Mouse (Mus musculus) embryonic stem cell, embryonic (primary cell): Measurements from ENCODE around the gene Tmem131.

ENCODE experiments used
- CTCF ChIA-PET, 4 experiments: fragments of 300-600 bp in 2 of 4; fragments of 350-600 bp in 2 of 4; sonication (Branson Sonifier 250); formaldehyde crosslinking; loops; one replicate each; lab custom pipeline; 2022; ENCODE audit warnings: inconsistent platforms in 2 of 4; lab: Charles Lee
- POLR2A ChIA-PET, 4 experiments: fragments of 300-600 bp in 2 of 4; fragments of 350-600 bp in 2 of 4; sonication (Branson Sonifier 250); formaldehyde crosslinking; loops; one replicate each; lab custom pipeline; 2022; ENCODE audit warnings: antibody characterized with exemption in 4 of 4, inconsistent platforms in 1 of 4; lab: Charles Lee

Gene Tmem131

DNA sequence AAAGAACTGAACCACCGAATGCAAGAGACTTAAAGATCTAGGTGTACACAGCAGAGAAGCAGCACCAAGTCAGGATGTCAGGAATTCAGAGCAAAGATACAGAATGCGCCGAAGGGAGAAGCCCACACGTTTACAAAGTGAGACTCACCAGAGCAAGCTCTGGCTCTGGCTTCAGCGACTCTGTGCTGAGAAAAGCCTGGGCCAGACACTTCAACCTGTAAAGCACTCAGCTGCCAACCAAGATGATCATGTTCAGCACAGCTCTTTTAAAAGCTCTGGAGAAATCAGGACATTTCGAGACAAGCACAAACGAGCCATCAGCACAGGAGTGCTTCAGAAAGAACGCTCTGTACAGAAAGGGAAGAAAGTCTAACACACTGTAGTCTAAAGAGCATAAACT is 96.2 kb downstream of the Tmem131 start:
- ChIA-PET CTCF (interaction anchor here in 2 of 4 experiments (0.5 to 1.1 kb wide), 4 partner anchors 13 to 414 kb away, joined by 3 to 4 read pairs (median 3); no protein-coding TSS in a partner anchor), POLR2A (interaction anchor here in 2 of 4 experiments (0.7 to 2.7 kb wide), 9 partner anchors 8 to 553 kb away, joined by 3 to 8 read pairs (median 3); no protein-coding TSS in a partner anchor)

DNA sequence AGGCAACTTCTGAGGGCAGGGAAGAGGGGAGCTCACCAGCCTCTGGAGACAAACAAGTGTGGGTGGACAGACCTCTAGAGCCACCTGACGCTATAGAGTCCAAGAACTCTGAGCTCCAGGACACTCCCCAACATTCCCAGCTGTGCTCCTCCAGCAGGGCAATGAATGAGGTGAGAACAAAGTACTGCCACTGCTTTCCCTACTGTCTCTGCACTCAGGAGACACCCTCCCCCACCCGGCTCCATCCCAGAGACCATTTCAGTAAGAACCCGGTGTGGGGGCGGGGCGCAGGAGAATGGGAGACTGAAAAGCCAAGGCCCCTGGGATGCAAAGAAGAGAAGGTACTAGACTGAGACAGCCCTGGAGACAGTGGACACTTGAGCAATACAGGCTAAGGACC is 98.4 kb downstream of the Tmem131 start:
- ChIA-PET POLR2A (interaction anchor here in 3 of 4 experiments (1.0 to 4.0 kb wide), 16 partner anchors 10 to 68 kb away, joined by 3 to 11 read pairs (median 4); no protein-coding TSS in a partner anchor), CTCF (interaction anchor here in 3 of 4 experiments (0.5 to 2.0 kb wide), 4 partner anchors 10 to 189 kb away, joined by 3 to 6 read pairs (median 4); no protein-coding TSS in a partner anchor)

DNA sequence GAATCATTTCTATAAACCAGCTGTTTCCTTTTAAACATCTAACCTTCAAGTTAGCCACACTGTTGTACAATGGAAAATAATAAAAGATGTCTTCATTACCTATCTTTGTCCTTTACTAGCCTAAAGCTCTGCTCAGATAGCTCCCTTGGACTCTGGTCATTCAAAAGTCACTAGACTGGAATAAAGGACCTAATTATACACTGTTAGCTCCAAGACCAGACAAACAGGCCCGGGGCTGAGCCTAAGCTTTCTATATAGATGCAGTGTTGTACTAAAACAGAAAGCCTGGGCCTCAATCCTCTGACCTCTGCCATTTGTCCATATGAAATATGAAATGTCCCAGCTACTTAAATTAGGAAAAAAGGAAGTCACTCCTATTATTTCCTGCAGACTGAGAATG is 101.7 kb downstream of the Tmem131 start:
- ChIA-PET POLR2A (interaction anchor here in 3 of 4 experiments (0.6 to 4.0 kb wide), 11 partner anchors 9 to 237 kb away, joined by 3 to 11 read pairs (median 4); no protein-coding TSS in a partner anchor), CTCF (interaction anchor here in 3 of 4 experiments (0.6 to 1.5 kb wide), 6 partner anchors 8 to 33 kb away, joined by 3 to 7 read pairs (median 4); no protein-coding TSS in a partner anchor)

DNA sequence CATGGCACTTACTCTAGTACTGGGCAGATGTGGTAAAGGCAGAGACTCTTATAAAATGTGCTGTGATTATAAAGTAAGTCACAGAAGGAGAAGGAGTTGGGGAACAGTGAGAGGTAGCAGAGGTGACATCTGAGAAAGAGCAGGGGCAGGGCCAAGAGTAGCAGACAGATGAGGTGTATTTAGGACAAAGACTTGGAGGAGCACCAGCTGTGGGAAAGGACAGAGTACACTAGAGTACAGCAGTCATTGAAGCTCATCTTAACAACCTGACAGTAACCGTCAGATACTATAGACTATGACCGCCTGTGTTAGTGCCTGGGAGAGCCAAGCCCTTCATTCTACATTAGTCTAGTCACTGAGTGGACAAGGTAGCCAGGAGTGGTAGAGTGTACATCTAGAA is 102.5 kb downstream of the Tmem131 start:
- POLR2A ChIA-PET: interaction anchor here in 2 of 4 experiments (0.9 to 2.1 kb wide), 6 partner anchors 8 to 238 kb away, joined by 3 to 6 read pairs (median 3); no protein-coding TSS in a partner anchor
- CTCF ChIA-PET: interaction anchor here in 2 of 4 experiments (1.5 kb wide), 2 partner anchors 8 to 10 kb away, joined by 3 to 7 read pairs; no protein-coding TSS in a partner anchor

DNA sequence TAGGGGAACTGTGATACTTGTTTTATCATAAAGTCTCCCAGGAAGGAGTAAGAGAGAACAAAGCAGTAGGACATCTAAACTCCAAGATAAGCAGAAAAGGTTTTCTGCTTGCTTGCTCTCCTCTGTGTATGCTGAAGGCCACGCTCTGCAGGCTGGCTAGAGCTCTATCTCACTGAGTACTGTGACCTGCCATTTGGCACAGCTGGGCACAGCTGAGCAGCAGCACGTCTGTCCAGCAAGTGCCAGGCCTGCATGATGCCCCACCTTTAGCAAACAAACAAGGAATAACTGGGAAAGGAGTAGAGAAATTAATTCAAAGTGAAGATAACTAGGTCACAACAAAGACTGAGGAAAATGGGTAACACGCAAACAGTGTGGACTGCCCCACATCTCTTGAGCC is 103.6 kb downstream of the Tmem131 start:
- POLR2A ChIA-PET: interaction anchor here in 2 of 4 experiments (0.7 to 2.1 kb wide), 4 partner anchors 7 to 10 kb away, joined by 3 to 6 read pairs (median 4); no protein-coding TSS in a partner anchor
- CTCF ChIA-PET: no interaction called here

DNA sequence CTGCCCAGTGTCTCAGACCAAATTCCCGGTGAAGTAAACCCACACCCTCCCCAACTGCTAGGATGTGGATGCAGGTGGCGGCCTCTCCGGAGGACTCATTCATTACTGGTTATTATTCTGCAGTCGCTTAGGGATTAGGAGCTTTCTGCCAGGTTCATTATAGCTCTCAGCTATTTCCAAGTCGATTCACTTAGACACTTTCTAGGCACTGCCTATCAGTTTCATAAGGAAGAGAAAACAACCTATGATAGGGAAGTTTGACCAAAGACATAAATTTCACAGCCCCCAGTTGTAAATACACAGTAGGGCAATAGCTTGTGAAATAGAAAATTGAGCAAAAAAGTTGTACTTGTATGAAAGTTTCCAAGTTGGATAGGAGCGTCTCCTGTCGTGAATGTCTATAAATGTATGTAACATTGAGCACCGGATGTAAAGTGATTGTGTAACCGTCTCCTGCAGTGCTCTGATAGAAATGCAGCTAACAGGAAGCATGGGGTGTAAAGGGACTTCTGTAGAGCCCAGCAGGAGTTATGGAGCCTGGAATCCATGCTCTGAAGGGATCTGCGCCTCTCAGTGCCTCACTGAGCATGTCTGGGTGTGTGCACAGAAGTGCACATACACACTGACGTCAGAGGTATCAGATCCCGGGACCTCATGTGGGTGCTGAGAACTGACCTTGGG is 107.1 kb downstream of the Tmem131 start:
- ChIA-PET POLR2A (interaction anchor here in 1 of 4 experiments (0.8 kb wide), 2 partner anchors 24 to 32 kb away, joined by 3 read pairs; no protein-coding TSS in a partner anchor), CTCF (no interaction called here)

DNA sequence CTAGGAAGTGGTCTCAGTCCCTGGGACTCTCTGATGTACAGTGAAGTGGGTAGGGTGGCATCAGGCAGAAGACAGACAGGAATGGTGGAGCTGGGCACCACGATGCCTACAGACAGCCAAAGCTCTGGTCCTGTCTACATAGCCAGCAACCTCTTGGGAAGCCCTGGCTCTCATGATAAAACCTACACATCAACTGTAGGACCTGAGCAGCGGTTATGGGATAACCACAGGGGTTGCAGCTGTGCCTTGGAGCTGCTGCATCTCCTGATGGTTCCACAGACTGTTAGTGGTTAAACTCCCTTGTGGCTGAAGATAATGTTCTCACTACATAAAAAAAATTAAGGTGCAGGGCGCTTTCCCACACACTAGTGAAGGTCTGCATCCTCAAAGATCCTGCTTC is 107.9 kb downstream of the Tmem131 start:
- ChIA-PET CTCF (interaction anchor here in 2 of 4 experiments (0.7 to 2.0 kb wide), 2 partner anchors 10 to 42 kb away, joined by 3 to 5 read pairs; no protein-coding TSS in a partner anchor), POLR2A (interaction anchor here in 2 of 4 experiments (0.6 to 2.0 kb wide), 5 partner anchors 9 to 348 kb away, joined by 3 to 4 read pairs (median 3); no protein-coding TSS in a partner anchor)

DNA sequence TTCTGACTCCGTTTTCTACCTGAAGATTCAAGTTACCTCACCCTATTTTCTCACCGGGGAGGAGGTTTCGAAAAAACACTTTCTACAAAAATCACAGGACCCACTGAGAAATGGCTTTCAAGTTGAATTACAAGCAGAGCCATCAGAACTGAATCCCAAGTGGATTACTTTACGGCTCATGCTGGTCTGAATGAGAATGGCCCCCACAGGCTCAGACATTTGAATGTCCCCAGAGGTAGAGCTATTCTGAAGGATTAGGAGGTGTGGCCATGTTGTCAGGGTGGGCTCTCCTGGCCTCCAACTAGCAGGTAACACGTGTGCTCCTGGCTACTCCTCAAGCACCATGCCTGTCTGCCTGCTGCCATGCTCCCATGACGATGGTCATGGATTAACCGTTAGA is 109.4 kb downstream of the Tmem131 start:
- POLR2A ChIA-PET: interaction anchor here in 2 of 4 experiments (0.9 to 2.0 kb wide), 9 partner anchors 11 to 75 kb away, joined by 3 to 7 read pairs (median 4); no protein-coding TSS in a partner anchor

DNA sequence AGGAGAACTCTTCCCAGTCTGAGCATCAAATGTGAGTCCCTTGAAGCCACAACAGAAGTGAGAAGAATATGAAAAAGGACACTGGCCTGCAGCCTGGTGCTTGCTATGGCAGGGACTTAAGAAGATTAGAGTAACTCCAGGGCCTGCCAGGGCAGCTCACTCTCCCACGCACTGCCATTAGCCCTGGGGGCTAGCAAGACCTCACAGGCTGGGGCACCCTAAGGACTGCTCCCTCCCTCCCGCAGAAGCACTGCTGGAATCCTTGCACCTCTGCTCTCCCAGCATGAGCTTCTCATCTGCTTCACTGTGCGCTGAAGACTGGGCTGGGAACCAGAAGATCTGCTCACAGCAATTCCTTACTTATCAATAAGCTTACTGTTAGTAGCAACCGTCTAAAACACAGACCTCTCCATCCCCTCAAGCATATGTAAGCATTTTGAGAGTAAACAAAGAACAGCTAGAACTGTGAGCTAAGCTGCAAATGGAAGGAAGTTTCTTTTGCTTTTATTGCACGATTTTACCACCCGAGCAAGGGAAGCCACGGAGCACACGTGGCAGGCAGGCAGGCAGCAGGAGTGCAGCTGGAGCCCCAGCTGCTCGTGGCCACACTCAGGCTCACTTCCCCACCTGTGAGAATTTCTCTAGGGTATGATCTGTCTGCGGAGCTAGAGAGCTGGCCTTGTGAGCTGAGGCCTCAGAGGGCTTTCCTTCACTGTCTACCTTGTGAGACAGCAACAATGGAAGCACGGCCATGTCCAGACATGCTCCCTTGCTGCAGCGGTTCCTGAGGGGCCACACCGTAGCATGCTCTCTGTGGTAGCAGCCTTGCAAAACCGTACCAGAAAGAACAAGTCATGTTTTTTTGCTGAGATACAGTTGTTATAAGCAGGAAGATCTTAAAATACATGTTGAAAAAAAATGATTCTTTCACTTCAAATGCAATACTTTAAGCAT is 112.3 kb downstream of the Tmem131 start:
- POLR2A ChIA-PET: interaction anchor here in 3 of 4 experiments (0.6 to 2.6 kb wide), 36 partner anchors 9 to 218 kb away, joined by 3 to 11 read pairs (median 4); no protein-coding TSS in a partner anchor
- CTCF ChIA-PET: interaction anchor here in 3 of 4 experiments (0.6 to 1.2 kb wide), 6 partner anchors 9 to 570 kb away, joined by 3 to 6 read pairs (median 3); no protein-coding TSS in a partner anchor

More for the DNA sequence above, 109.4 kb downstream of the Tmem131 start:
- CTCF ChIA-PET: interaction anchor here in 3 of 4 experiments (0.5 to 2.0 kb wide), 6 partner anchors 8 to 494 kb away, joined by 3 to 5 read pairs (median 4); no protein-coding TSS in a partner anchor

DNA sequence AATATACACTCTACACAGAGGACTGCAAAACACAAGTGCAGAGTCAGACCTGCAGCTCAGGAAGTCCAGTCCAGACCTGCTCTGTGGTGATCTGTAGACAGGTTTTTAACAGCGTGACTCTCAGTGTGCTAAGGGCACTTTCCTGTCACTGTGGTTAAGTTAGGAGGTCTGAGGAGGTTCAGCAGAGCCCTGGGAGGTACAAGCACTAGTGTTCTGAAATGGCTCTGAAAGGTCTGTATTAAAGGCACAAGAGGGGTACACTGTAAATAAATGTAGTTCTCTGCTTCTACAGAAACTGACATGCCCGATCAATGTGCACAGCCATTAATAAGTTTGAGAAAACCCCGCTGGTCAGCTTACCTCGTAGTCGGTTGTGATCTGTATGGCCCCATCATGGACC is 119.1 kb downstream of the Tmem131 start:
- ChIA-PET CTCF (interaction anchor here in 3 of 4 experiments (0.7 to 1.9 kb wide), 8 partner anchors 9 to 426 kb away, joined by 3 to 7 read pairs (median 3); no protein-coding TSS in a partner anchor), POLR2A (interaction anchor here in 3 of 4 experiments (0.7 to 1.8 kb wide), 8 partner anchors 8 to 54 kb away, joined by 3 to 4 read pairs (median 3); no protein-coding TSS in a partner anchor)

DNA sequence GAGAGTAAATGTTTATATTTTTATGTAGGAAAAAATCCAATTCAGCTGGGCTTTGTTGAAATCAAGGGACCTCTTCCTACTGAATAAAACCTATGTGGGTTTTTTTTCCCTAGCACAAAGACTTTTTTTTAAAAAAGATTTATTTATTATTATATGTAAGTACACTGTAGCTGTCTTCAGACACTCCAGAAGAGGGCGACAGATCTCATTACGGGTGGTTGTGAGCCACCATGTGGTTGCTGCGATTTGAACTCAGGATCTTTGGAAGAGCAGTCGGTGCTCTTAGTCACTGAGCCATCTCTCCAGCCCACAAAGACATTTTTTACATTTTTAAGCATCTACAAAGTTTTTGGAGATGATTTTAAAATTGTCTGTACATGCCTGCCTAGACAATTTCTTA is 121.5 kb downstream of the Tmem131 start:
- ChIA-PET POLR2A (interaction anchor here (0.6 to 2.1 kb wide), 6 partner anchors 8 to 334 kb away, joined by 3 to 8 read pairs (median 4); no protein-coding TSS in a partner anchor), CTCF (interaction anchor here in 3 of 4 experiments (0.6 to 1.4 kb wide), 6 partner anchors 8 to 487 kb away, joined by 3 to 4 read pairs (median 3); no protein-coding TSS in a partner anchor)

DNA sequence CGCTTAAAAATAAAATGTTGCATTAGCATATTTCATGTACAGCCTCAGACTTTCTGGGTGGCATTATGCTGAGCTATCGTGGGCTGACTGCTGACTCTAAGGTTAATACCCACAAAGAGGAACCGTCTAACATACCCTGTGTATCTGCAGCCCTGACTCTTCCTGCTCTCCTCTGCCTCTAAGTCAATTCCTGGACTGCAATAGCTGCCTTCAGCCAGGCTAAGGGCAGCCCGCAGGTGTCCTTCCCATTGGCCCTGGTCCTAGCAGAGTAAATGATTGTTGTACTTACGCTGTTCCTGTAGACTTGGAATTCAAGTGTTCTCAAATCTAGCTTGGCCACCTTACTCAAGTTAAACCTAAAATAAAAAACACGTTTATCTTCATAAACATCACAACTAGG is 128.3 kb downstream of the Tmem131 start:
- CTCF ChIA-PET: interaction anchor here in 1 of 4 experiments (0.6 to 1.7 kb wide), 3 partner anchors 10 to 265 kb away, joined by 3 to 7 read pairs (median 3); no protein-coding TSS in a partner anchor
- POLR2A ChIA-PET: interaction anchor here in 2 of 4 experiments (0.6 to 3.5 kb wide), 7 partner anchors 11 to 226 kb away, joined by 3 to 26 read pairs (median 4); no protein-coding TSS in a partner anchor

DNA sequence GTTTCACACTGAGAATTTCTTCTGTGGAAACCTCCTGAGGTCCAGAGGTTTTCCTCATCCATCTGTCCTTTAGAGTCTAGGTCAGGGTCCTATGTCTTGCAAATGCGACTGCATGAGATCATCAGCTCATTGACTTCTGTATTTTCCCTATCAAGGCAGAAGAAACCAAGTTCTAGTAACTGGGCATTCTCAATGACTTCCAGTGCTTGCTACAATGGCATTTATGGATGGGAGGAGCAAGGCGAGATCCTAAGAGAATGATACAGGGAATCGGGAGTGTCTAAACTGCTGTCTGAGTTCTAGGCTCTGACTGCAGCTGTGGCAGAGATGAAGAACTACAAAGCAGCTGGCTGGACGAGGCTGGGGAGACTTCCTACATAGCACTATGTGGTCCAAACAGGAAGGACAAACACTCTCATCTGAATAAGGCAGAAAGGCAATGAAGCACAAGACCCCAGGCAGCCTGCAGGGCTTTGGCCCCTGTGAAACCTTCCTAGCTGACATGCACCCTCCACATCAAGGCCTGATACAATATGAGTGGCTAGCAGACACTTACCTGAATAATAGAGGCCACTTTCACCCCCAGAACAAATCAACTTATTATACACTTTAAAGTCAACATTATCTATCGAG is 129.1 kb downstream of the Tmem131 start:
- CTCF ChIA-PET: interaction anchor here in 3 of 4 experiments (0.6 to 1.7 kb wide), 6 partner anchors 8 to 266 kb away, joined by 3 to 7 read pairs (median 3); no protein-coding TSS in a partner anchor
- POLR2A ChIA-PET: interaction anchor here in 3 of 4 experiments (0.6 to 3.5 kb wide), 12 partner anchors 10 to 225 kb away, joined by 3 to 26 read pairs (median 4); no protein-coding TSS in a partner anchor

DNA sequence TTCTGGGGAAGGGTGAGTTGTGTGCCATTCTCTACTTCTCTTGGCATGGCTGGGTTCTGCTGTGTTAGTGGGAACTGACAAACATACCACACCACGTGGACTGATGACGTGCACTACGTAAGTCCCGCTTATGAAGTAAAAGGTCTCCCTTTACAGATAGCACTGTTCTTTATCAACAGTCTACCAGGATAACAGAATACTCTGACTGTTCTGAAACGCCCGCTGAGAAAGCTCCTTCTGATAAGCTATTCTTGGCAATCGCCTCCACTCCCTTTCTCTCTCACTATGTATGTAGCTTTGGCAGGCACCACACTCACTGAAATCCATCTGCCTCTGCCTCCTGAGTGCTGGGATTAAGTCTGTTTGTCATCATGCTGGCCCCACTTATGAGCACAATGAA is 130.1 kb downstream of the Tmem131 start:
- POLR2A ChIA-PET: interaction anchor here in 3 of 4 experiments (0.9 to 3.5 kb wide), 9 partner anchors 9 to 174 kb away, joined by 3 to 19 read pairs (median 4); no protein-coding TSS in a partner anchor

DNA sequence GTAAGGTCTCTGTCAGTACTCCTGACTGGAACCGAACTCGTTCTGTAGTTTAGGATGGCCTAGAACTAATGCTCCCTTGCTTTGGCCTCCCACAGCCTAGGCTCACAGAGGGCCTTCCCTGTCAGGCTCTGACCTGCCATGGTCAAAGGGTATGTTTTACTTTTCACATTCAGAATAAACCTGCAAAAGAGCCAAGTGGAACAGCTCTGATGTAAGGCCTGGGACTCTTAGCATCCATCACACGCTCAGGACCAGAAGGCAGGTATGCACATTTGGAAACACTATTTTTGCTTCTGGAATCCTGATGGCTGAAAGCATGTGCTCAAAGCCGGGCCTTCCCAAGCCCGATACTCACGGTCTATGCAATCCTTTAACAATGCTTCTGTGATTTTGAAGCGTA is 131.7 kb downstream of the Tmem131 start:
- CTCF ChIA-PET: no interaction called here

More for the DNA sequence above, 130.1 kb downstream of the Tmem131 start:
- CTCF ChIA-PET: interaction anchor here (0.5 to 1.0 kb wide), 5 partner anchors 10 to 399 kb away, joined by 3 to 6 read pairs (median 3); no protein-coding TSS in a partner anchor

More for the DNA sequence above, 131.7 kb downstream of the Tmem131 start:
- POLR2A ChIA-PET: interaction anchor here in 1 of 4 experiments (1.0 kb wide), 1 partner anchor 265 kb away, joined by 3 read pairs; no protein-coding TSS in a partner anchor
